Mouse (Mus musculus) skeletal muscle tissue, adult 2 months (tissue): ENCODE data around the gene AC161166.1.

Experiments
- DNase-seq: peaks from one replicate; pipeline ENCODE4 v3.0.0-alpha.2; 2012; ENCODE audit warnings: low read depth, low spot score

AC161166.1 gene

GRCm38 (mm10) chr7:24462388-24463319 lies 49.6 kb downstream of the AC161166.1 start, which contains the start of gene Plaur:
Plaur (plus strand) TSS chr7:24462484.
- DNase-seq: no peak

GRCm38 (mm10) chr7:24461376-24462051 lies 50.7 kb downstream of the AC161166.1 start:
- DNase-seq: no peak
